Mouse (Mus musculus) neural tube, embryonic 11.5 days (tissue): ENCODE data around the gene Tomm34. TPM values are rescaled to one million over a fixed set of nuclear protein-coding genes. Genes with fewer than 3 reads are reported as not detected.

Experiments used
- ATAC-seq: fragments of 200-750 bp; cut with Nextera tagmentation; 2 replicates; pipeline ENCODE4 v1.8.0; 2017; ENCODE audit warnings: moderate number of reproducible peaks, mild to moderate bottlenecking, moderate TSS enrichment, moderate library complexity; ENCODE audit not compliant: insufficient read depth, low FRiP score, low TSS enrichment
- DNase-seq: peaks from one replicate; pipeline ENCODE4 v3.0.0-alpha.2; 2015; ENCODE audit warnings: low spot score
- H3K27ac ChIP-seq: fragments of 300-500 bp; sonication (generic); 2 replicates; pipeline ENCODE4 v1.5.1; 2014; ENCODE audit warnings: low read depth, mild to moderate bottlenecking, low read length
- H3K27me3 ChIP-seq: fragments of 300-500 bp; sonication (generic); 2 replicates; pipeline ENCODE4 v1.6.1; 2014; ENCODE audit warnings: mild to moderate bottlenecking, low read length, mixed read lengths; ENCODE audit not compliant: control insufficient read depth, insufficient read depth
- H3K36me3 ChIP-seq: fragments of 300-500 bp; sonication (generic); 2 replicates; pipeline ENCODE4 v1.6.1; 2014; ENCODE audit warnings: mild to moderate bottlenecking, low read length, moderate library complexity, mixed read lengths; ENCODE audit not compliant: control insufficient read depth, insufficient read depth
- H3K4me1 ChIP-seq: fragments of 300-500 bp; sonication (generic); 2 replicates; pipeline ENCODE4 v1.6.1; 2014; ENCODE audit warnings: low read length, mixed read lengths; ENCODE audit not compliant: control insufficient read depth, insufficient read depth
- H3K4me2 ChIP-seq: fragments of 300-500 bp; sonication (generic); 2 replicates; pipeline ENCODE4 v1.6.1; 2014; ENCODE audit warnings: low read depth, mild to moderate bottlenecking, moderate library complexity
- H3K4me3 ChIP-seq: fragments of 300-500 bp; sonication (generic); 2 replicates; pipeline ENCODE4 v1.5.1; 2014; ENCODE audit warnings: low read depth, low read length
- H3K9ac ChIP-seq: fragments of 300-500 bp; sonication (generic); 2 replicates; pipeline ENCODE4 v1.6.1; 2014; ENCODE audit warnings: mild to moderate bottlenecking, low read length
- H3K9me3 ChIP-seq: fragments of 300-500 bp; sonication (generic); 2 replicates; pipeline ENCODE4 v1.6.1; 2016; ENCODE audit warnings: low read length; ENCODE audit not compliant: control insufficient read depth
- WGBS: fragments of 180-500 bp; shearing (Covaris S2); extraction: QIAGEN DNeasy Blood & Tissue Kit; methylation state at CpG from one replicate; pipeline ENCODE4 v1.1.7; 2014; 5-methylcytosine and 5-hydroxymethylcytosine counted together
- polyA plus RNA-seq: library from polyadenylated mRNA; unstranded; fragments of >200 nt; fragmentation: Nextera tagmentation; extraction: Ambion mirVana; gene quantifications from 2 replicates; pipeline ENCODE4 v1.2.1, GENCODE M21; 2014

Gene Tomm34
- polyA plus RNA-seq, 1 experiment from 2014 or later, result 50.5 TPM

GRCm38 (mm10) chr2:164038407-164039028 lies 32.5 kb downstream of the Tomm34 start:
- H3K36me3 ChIP-seq, result no peaks in the 10 kb centered on the region
- no peak for ATAC-seq
- WGBS, result 100% methylated on average over 1 of the region's 1 CpGs

DNA sequence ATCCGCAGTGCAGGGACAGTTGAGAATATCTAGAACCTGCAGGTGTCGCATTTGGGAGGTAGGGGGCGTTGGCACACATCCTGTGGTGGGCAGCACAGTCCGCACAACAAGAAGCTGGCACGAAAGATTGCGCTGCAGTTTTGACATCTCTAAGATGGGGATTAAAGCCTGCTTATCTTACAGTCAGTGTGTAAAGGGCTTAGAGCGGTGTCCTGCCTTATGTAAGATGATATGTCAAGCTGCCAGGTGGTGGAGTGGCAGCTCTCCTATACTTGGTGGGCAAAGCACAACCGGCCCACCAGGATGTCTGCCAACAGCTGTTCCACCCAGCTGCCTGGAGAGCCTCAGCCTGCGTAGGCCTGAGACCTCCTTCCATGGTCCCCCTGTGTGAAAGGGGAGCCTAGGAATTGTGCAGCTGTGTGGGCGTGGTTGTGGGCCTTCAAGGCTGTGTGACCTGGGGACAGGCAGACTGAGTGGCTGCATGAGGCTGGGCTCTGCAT lies 34.4 kb downstream of the Tomm34 start:
- Histone ChIP-seq H3K36me3 (no peaks in the 10 kb centered on the region), H3K27me3 (no peaks in the 10 kb centered on the region), H3K27ac (0 out of 2 replicates have a peak overlapping the region, but pooled peaks have one; percentile 27), H3K4me3 (no peak overlapping the region), H3K9ac (no peak overlapping the region), H3K9me3 (no peaks in the 10 kb centered on the region), H3K4me1 (no peaks in the 10 kb centered on the region), H3K4me2 (no peak overlapping the region)
- DNase-seq (no peak), ATAC-seq (no peak)
- 59% methylated on average over 10 of the region's 10 CpGs for WGBS

More at GRCm38 (mm10) chr2:164038407-164039028, 32.5 kb downstream of the Tomm34 start:
- DNase-seq, result no peak
- Histone ChIP-seq H3K4me2 (no peak overlapping the region), H3K4me1 (no peaks in the 10 kb centered on the region), H3K9me3 (no peaks in the 10 kb centered on the region), H3K27ac (no peak overlapping the region), H3K27me3 (no peaks in the 10 kb centered on the region), H3K9ac (no peak overlapping the region), H3K4me3 (no peak overlapping the region)

DNA sequence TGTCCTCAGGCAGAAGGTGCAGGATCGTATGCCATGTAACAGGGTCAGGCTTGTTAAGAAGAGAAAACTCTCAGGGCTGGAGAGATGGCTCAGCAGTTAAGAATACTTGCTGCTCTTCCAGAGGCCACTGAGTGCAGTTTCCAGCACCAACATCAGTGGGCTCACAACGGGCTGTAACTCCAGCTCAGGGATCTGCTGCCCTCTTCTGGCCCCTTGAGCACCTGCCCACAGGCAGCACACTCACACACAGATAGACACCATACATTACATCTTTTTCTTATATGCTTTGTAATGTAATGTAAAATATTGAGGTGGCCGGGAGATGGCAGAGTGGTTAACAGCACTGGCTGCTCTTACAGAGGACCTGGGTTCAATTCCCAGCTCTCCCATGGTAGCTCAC lies 38.0 kb downstream of the Tomm34 start:
- no peak for ATAC-seq
- no peaks in the 10 kb centered on the region for H3K27me3 ChIP-seq
- H3K36me3 ChIP-seq, result no peaks in the 10 kb centered on the region
- no peak overlapping the region for H3K4me2 ChIP-seq
- no peak overlapping the region for H3K9ac ChIP-seq
- no peak overlapping the region for H3K4me3 ChIP-seq
- DNase-seq, result no peak
- no peaks in the 10 kb centered on the region for H3K9me3 ChIP-seq
- no peak overlapping the region for H3K27ac ChIP-seq
- WGBS, result 99% methylated on average over 3 of the region's 3 CpGs
- H3K4me1 ChIP-seq, result no peaks in the 10 kb centered on the region

DNA sequence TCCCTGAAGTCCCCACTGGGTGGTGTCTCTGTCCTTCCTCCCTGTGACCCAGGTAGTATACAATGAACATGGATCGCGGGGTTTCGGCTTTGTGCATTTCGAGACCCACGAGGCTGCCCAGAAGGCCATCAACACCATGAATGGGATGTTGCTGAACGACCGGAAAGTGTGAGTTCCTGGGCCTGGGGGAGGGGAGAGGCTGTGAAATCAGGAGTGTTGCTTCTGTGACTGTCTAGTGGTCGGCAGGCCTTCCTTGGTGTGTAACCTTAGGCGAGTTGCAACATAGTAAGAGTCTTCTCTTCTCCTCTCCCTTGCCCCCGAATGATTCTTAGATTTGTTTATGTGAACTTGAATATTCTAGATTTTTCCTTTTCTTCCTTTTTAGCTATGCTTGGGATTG lies 39.8 kb downstream of the Tomm34 start:
- no peak for ATAC-seq

GRCm38 (mm10) chr2:164025150-164025549 lies 45.8 kb downstream of the Tomm34 start, which contains the start of gene Pabpc1l:
TSS of gene Pabpc1l (plus strand) at chr2:164025450.
- DNase-seq (no peak), ATAC-seq (no peak)
- Histone ChIP-seq H3K4me3 (no peak within 1 kb of the TSS), H3K4me1 (no peaks in the 10 kb centered on the region), H3K4me2 (no peak within 1 kb of the TSS), H3K27me3 (no peaks in the 10 kb centered on the region), H3K36me3 (no peaks in the 10 kb centered on the region), H3K9me3 (no peaks in the 10 kb centered on the region), H3K9ac (no peak within 1 kb of the TSS), H3K27ac (no peak within 1 kb of the TSS)
- 83% methylated on average over 16 of the region's 16 CpGs for WGBS

More for the DNA sequence above, 39.8 kb downstream of the Tomm34 start:
- 80% methylated on average over 10 of the region's 10 CpGs for WGBS
- H3K4me1 ChIP-seq, result no peaks in the 10 kb centered on the region
- H3K4me2 ChIP-seq, result no peak overlapping the region
- no peaks in the 10 kb centered on the region for H3K27me3 ChIP-seq
- H3K36me3 ChIP-seq, result no peaks in the 10 kb centered on the region
- H3K9ac ChIP-seq, result no peak overlapping the region
- no peak overlapping the region for H3K4me3 ChIP-seq
- H3K9me3 ChIP-seq, result no peaks in the 10 kb centered on the region
- DNase-seq, result no peak
- no peak overlapping the region for H3K27ac ChIP-seq

DNA sequence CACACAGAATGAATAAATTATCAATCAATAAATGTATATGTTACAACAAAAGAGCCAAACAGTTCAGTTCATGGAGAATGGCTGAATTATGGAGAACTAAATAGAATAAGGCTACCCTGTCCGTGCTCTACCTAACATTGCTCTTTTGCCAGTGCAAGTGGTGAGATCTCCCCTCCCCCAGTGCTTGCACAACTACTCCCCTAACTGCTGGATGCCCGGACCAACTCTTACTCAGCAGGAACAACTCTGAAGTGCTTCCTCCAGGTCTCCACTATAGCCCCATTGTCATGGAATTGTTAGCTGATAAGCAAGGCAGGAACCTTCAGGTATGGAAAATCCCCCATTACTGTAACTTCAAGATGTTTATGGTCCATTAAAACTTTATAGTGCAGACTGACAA lies 48.9 kb downstream of the Tomm34 start:
- no peaks in the 10 kb centered on the region for H3K9me3 ChIP-seq
- H3K4me1 ChIP-seq, result no peaks in the 10 kb centered on the region
- no peaks in the 10 kb centered on the region for H3K27me3 ChIP-seq
- ATAC-seq (no peak), DNase-seq (no peak)
- no peak overlapping the region for H3K27ac ChIP-seq
- H3K4me2 ChIP-seq, result no peak overlapping the region
- H3K4me3 ChIP-seq, result no peak overlapping the region
- peaks cover 7% of the 10 kb centered on the region for H3K36me3 ChIP-seq
- 49% methylated on average over 2 of the region's 2 CpGs for WGBS
- no peak overlapping the region for H3K9ac ChIP-seq

DNA sequence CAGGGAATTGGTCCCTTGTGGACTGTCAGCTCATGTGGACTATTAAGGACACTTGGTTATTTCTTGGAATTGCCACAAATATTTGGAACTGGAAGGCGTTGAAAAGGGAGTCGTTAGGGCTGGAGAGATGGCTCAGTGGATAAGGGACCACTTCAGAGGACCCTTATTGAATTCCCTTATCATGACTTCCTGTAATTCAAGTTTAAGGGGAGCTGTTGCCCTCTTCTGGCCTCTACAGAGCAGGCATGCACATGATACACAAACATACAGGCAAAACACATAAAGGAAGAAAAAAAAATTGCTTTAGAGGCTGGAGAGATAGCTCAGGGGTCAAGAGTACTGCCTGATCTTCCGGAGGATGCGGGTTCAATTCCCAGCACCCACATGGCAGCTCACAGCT lies 51.0 kb downstream of the Tomm34 start:
- H3K9me3 ChIP-seq, result no peaks in the 10 kb centered on the region
- 95% methylated on average over 4 of the region's 4 CpGs for whole genome bisulfite sequencing
- ATAC-seq (no peak), DNase-seq (no peak)
- H3K4me3 ChIP-seq, result no peak overlapping the region
- no peak overlapping the region for H3K9ac ChIP-seq
- no peaks in the 10 kb centered on the region for H3K4me1 ChIP-seq
- H3K27ac ChIP-seq, result no peak overlapping the region
- H3K27me3 ChIP-seq, result no peaks in the 10 kb centered on the region
- peaks cover 15% of the 10 kb centered on the region for H3K36me3 ChIP-seq
- no peak overlapping the region for H3K4me2 ChIP-seq

DNA sequence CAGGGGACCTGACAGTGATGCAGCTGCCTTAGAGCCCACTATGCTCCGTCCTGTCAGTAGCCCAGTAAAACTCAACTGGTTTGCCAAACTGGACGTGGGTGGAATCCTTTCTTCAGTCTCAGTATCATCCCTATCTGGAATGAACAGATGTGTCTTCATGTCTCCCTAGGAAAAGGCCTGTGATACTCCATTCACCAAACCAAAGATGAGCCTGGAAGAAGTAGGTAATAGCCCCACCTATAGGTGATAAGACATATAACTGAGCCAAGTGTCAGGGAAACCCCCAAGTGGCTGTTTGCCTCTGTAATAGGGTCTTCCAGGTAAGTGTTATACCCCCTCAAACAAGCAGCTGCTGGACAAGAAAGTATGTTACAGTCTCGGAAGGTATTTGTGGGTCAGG lies 52.1 kb downstream of the Tomm34 start:
- ATAC-seq (no peak), DNase-seq (no peak)
- Histone ChIP-seq H3K9ac (no peak overlapping the region), H3K4me1 (no peaks in the 10 kb centered on the region), H3K36me3 (peaks cover 15% of the 10 kb centered on the region), H3K9me3 (no peaks in the 10 kb centered on the region), H3K4me3 (no peak overlapping the region), H3K27ac (no peak overlapping the region), H3K27me3 (no peaks in the 10 kb centered on the region), H3K4me2 (no peak overlapping the region)
- 97% methylated on average over 3 of the region's 3 CpGs for WGBS

GRCm38 (mm10) chr2:164015304-164015703 lies 55.7 kb downstream of the Tomm34 start:
- H3K27me3 ChIP-seq, result no peaks in the 10 kb centered on the region
- WGBS, result 94% methylated on average over 16 of the region's 16 CpGs
- H3K9me3 ChIP-seq, result no peaks in the 10 kb centered on the region
- H3K4me3 ChIP-seq, result no peak overlapping the region
- no peak for DNase-seq
- H3K36me3 ChIP-seq, result peaks cover 20% of the 10 kb centered on the region
- no peak overlapping the region for H3K27ac ChIP-seq
- no peaks in the 10 kb centered on the region for H3K4me1 ChIP-seq
- H3K4me2 ChIP-seq, result no peak overlapping the region
- no peak for ATAC-seq
- no peak overlapping the region for H3K9ac ChIP-seq
